Mouse (Mus musculus) lung, embryonic 15.5 days (tissue): Measurements from ENCODE around the gene Prkd3. TPM values are rescaled to one million over a fixed set of nuclear protein-coding genes. Genes with fewer than 3 reads are reported as not detected.
A peak's percentile ranks its signal among the peaks of the same experiment; 100 is the strongest.

Experiments
- ATAC-seq: fragments of 200-750 bp; cut with Nextera tagmentation; 2 replicates; pipeline ENCODE4 v1.8.0; 2017; ENCODE audit warnings: moderate number of reproducible peaks, borderline replicate concordance; ENCODE audit not compliant: low FRiP score, low TSS enrichment; ENCODE audit errors: extremely low read depth
- H3K27ac ChIP-seq: fragments of 300-500 bp; sonication (generic); 2 replicates; pipeline ENCODE4 v1.5.1; 2015; ENCODE audit warnings: moderate library complexity, mild to moderate bottlenecking, inconsistent platforms
- H3K27me3 ChIP-seq: fragments of 300-500 bp; sonication (generic); 2 replicates; pipeline ENCODE4 v1.6.1; 2015; ENCODE audit warnings: inconsistent platforms
- H3K36me3 ChIP-seq: fragments of 300-500 bp; sonication (generic); 2 replicates; pipeline ENCODE4 v1.6.1; 2015; ENCODE audit warnings: inconsistent platforms
- H3K4me1 ChIP-seq: fragments of 300-500 bp; sonication (generic); 2 replicates; pipeline ENCODE4 v1.6.1; 2015; ENCODE audit warnings: inconsistent platforms
- H3K4me2 ChIP-seq: fragments of 300-500 bp; sonication (generic); 2 replicates; pipeline ENCODE4 v1.6.1; 2015; ENCODE audit warnings: inconsistent platforms, mild to moderate bottlenecking, moderate library complexity
- H3K4me3 ChIP-seq: fragments of 300-500 bp; sonication (generic); 2 replicates; pipeline ENCODE4 v1.5.1; 2015; ENCODE audit warnings: mild to moderate bottlenecking, inconsistent platforms
- H3K9ac ChIP-seq: fragments of 300-500 bp; sonication (generic); 2 replicates; pipeline ENCODE4 v1.6.1; 2015; ENCODE audit warnings: inconsistent platforms
- H3K9me3 ChIP-seq: fragments of 300-500 bp; sonication (generic); 2 replicates; pipeline ENCODE4 v1.6.1; 2016; ENCODE audit warnings: inconsistent platforms
- WGBS: fragments of 180-500 bp; shearing (Covaris S2); methylation state at CpG from one replicate; pipeline ENCODE4 v1.1.7; 2015; 5-methylcytosine and 5-hydroxymethylcytosine counted together
- polyA plus RNA-seq: library from polyadenylated mRNA; unstranded; fragments of >200 nt; fragmentation: Nextera tagmentation; extraction: Ambion mirVana; gene quantifications from 2 replicates; pipeline ENCODE4 v1.2.1, GENCODE M21; 2015

Gene Prkd3
- polyA plus RNA-seq, 1 experiment from 2014 or later = 43.7 TPM

DNA sequence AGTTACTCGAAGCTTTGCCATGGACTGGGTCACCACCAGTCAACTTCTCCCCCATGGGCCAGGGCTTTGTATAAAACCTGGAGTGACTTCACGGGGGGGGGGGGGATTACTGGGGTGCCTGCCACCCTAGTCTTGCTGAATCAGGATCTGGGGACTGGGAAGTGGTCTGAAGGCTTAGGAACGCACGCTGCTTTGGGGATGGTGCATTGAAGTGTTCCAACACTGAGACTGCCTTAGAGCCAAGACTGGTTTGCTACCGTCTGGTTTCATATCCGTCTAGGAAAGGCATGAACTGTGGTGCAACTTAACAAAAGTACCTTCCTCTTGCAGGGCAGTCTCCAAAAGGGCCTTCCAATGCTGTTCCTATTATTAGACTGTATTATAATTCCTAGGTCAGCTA is 102.9 kb downstream of the Prkd3 start:
- peak overlapping the region; percentile 62 for H3K4me3 ChIP-seq
- H3K4me1 ChIP-seq = peaks cover 17% of the 10 kb centered on the region
- no peaks in the 10 kb centered on the region for H3K9me3 ChIP-seq
- H3K9ac ChIP-seq = no peak overlapping the region
- WGBS = 41% methylated on average over 6 of the region's 6 CpGs
- peak overlapping the region; percentile 66 for H3K4me2 ChIP-seq
- H3K27ac ChIP-seq = no peak overlapping the region
- H3K27me3 ChIP-seq = no peaks in the 10 kb centered on the region
- H3K36me3 ChIP-seq = peaks cover 37% of the 10 kb centered on the region
- ATAC-seq = no peak

GRCm38 (mm10) chr17:78916899-78917298 is 103.7 kb downstream of the Prkd3 start:
- Histone ChIP-seq H3K9me3 (no peaks in the 10 kb centered on the region), H3K36me3 (peaks cover 30% of the 10 kb centered on the region), H3K4me3 (peak overlapping the region; percentile 62), H3K4me1 (peaks cover 17% of the 10 kb centered on the region), H3K9ac (peak overlapping the region; percentile 74), H3K27me3 (no peaks in the 10 kb centered on the region), H3K4me2 (peak overlapping the region; percentile 66), H3K27ac (peak overlapping the region; percentile 89)
- WGBS = under 1% methylated on average over 11 of the region's 11 CpGs
- no peak for ATAC-seq

DNA sequence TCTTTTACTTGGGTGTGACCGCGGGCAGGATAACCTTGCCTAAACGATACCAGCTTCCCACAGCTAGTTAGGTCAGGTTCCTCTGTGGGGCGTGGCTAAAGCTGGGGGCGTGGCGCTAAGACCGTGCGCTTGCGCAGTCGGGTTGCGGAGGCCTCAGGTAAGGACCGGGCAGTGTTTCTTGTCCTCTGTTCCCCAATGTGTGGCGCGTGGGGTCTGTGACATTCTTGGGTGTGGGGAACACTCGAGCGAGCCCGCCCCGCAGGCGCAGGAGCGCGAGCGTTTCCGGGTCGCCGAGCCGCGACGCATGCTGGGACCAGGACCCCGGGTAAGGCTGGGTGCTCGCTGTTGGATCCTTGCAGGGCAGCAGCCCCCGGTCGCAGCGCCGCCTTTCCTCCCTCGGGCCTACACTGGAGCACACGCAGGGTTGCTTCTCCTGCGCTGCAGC is 104.2 kb downstream of the Prkd3 start, which contains the start of gene Cebpzos:
Cebpzos (plus strand) TSS at position 132 of the 445 bp plus-strand sequence.
- H3K36me3 ChIP-seq = peaks cover 25% of the 10 kb centered on the region
- H3K27ac ChIP-seq = peak within 1 kb of the TSS; percentile 89
- peak within 1 kb of the TSS; percentile 74 for H3K9ac ChIP-seq
- H3K4me1 ChIP-seq = peaks cover 17% of the 10 kb centered on the region
- H3K9me3 ChIP-seq = no peaks in the 10 kb centered on the region
- peak; percentile 95 for ATAC-seq
- peak within 1 kb of the TSS; percentile 62 for H3K4me3 ChIP-seq
- peak within 1 kb of the TSS; percentile 66 for H3K4me2 ChIP-seq
- WGBS = under 1% methylated on average over 37 of the region's 37 CpGs
- H3K27me3 ChIP-seq = no peaks in the 10 kb centered on the region

DNA sequence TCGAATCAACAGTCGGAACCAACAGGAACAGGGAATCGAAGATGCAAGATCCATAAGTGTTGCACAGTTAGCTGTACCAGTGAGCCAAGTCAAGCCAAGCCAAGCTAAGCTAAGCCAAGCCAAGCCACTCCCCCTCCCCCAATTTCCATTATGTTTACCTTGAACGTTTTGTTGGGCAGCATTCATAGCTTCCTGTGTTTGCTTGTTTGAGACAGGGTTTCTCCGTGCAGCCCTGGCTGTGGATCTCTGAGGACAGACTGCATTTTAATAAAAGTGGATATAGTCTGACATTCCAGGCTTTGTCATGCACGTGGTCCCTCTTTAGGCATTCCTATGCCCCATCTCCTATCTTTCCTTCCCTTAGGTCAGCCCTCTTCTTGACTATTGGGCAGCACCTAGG is 104.8 kb downstream of the Prkd3 start:
- WGBS = 46% methylated on average over 6 of the region's 6 CpGs
- Histone ChIP-seq H3K4me2 (peak overlapping the region; percentile 66), H3K9me3 (no peaks in the 10 kb centered on the region), H3K27ac (peak overlapping the region; percentile 89), H3K9ac (peak overlapping the region; percentile 74), H3K36me3 (peaks cover 20% of the 10 kb centered on the region), H3K4me3 (peak overlapping the region; percentile 62), H3K27me3 (no peaks in the 10 kb centered on the region), H3K4me1 (peaks cover 17% of the 10 kb centered on the region)
- peak; percentile 27 for ATAC-seq

DNA sequence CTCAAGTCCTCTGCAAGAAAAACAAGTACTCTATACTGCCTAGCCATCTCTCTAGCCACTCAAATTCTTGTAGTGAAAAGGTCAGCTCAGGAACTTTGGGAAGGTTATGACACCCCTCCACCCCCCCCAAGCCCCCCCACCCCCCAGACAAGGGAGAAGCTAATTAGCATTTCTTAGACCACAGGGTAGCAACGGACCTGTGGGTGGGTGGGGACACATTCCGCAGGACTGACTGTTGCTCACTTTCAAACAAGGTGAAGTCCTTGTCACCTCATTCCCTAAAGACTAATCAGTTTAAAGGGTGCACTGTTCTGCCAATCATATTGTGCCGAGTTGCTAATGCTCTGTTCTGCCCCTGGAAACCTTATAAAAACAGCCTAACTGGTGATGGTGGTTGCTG is 106.7 kb downstream of the Prkd3 start:
- Histone ChIP-seq H3K36me3 (peaks cover 6% of the 10 kb centered on the region), H3K4me2 (no peak overlapping the region), H3K27me3 (no peaks in the 10 kb centered on the region), H3K9ac (no peak overlapping the region), H3K27ac (no peak overlapping the region), H3K4me1 (peaks cover 17% of the 10 kb centered on the region), H3K9me3 (no peaks in the 10 kb centered on the region), H3K4me3 (no peak overlapping the region)
- 55% methylated on average over 3 of the region's 3 CpGs for WGBS
- no peak for ATAC-seq

GRCm38 (mm10) chr17:78912861-78913281 is 107.7 kb downstream of the Prkd3 start:
- peak overlapping the region; percentile 27; the same call in 1 of the 2 replicates for H3K9ac ChIP-seq
- peaks cover 15% of the 10 kb centered on the region for H3K4me1 ChIP-seq
- ATAC-seq = peak; percentile 47; the same call in 1 of the 2 replicates
- peak overlapping the region; percentile 36; the same call in 1 of the 2 replicates for H3K27ac ChIP-seq
- H3K27me3 ChIP-seq = no peaks in the 10 kb centered on the region
- H3K9me3 ChIP-seq = no peaks in the 10 kb centered on the region
- H3K4me2 ChIP-seq = peak overlapping the region; percentile 57
- H3K4me3 ChIP-seq = peak overlapping the region; percentile 43
- 27% methylated on average over 6 of the region's 6 CpGs for WGBS
- no peaks in the 10 kb centered on the region for H3K36me3 ChIP-seq

DNA sequence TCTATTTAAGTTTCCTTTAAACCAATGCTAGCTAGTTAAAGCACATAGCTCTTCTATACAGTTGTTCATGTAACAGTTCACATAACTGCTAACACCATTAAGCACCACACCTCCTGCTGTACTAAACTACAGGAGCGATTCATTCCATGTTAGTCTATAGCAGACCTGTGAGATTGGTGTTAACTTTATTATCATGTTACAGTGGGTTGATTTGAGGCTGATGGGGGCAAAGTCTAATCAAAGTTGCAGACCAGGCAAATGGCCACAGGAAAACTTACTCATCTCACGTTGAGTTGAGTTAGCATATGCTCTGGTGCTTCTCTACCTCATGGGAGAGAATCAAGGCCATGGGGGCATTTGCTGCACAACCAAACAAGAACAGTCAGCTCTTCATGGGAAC is 111.2 kb downstream of the Prkd3 start:
- Histone ChIP-seq H3K9me3 (no peaks in the 10 kb centered on the region), H3K27ac (no peak overlapping the region), H3K4me2 (no peak overlapping the region), H3K27me3 (no peaks in the 10 kb centered on the region), H3K4me1 (no peaks in the 10 kb centered on the region), H3K9ac (no peak overlapping the region), H3K36me3 (no peaks in the 10 kb centered on the region), H3K4me3 (no peak overlapping the region)
- ATAC-seq = no peak
- 86% methylated on average over 2 of the region's 2 CpGs for WGBS

DNA sequence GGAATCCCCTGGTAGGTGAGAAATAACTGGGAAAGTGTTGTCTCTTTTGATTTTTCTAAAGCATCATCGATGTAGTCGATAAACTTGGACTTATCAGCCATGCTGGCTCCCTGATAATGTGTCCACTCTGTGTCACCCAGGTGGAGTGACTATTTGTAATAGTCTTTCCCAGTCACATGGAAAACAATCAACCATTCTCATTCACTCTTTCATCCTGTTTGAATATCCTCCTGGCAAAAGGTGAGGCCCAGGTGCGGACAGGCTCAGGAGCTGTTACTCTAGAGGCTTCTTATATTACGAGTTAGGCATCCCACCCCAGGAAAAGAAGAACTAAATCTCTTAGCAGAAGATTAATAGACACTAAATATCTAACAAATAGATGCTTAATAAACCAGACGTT is 113.7 kb downstream of the Prkd3 start, which contains the start of gene Sult6b1:
Sult6b1 (minus strand) TSS at position 101 of the 400 bp plus-strand sequence.
- Histone ChIP-seq H3K27me3 (no peaks in the 10 kb centered on the region), H3K27ac (no peak within 1 kb of the TSS), H3K4me1 (no peaks in the 10 kb centered on the region), H3K4me3 (no peak within 1 kb of the TSS), H3K4me2 (no peak within 1 kb of the TSS), H3K9me3 (no peaks in the 10 kb centered on the region), H3K9ac (no peak within 1 kb of the TSS), H3K36me3 (no peaks in the 10 kb centered on the region)
- ATAC-seq = no peak
- 76% methylated on average over 5 of the region's 5 CpGs for WGBS

DNA sequence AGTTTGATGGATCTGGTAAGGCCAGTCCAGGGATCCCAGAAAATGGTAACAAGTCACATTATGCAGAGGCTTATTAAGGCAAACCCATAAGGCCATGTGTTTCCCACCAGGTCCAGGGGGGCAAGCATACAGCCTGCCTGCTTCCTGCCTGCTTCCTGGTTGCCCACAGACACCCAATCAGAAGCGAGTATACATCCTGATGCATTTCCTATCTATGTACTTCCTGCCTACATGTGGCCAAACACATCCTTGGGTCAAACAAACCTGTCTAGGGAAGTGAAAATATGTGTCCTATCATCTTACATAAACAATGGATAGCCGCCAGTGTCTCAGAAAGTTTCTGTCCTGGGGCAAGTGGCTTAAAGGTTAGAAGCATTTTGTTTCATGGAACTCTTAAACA is 117.5 kb downstream of the Prkd3 start:
- Histone ChIP-seq H3K27me3 (no peaks in the 10 kb centered on the region), H3K9me3 (no peaks in the 10 kb centered on the region), H3K4me2 (no peak overlapping the region), H3K36me3 (no peaks in the 10 kb centered on the region), H3K4me3 (no peak overlapping the region), H3K4me1 (no peaks in the 10 kb centered on the region), H3K9ac (no peak overlapping the region), H3K27ac (no peak overlapping the region)
- 39% methylated on average over 2 of the region's 2 CpGs for WGBS
- no peak for ATAC-seq

Other genes with a start within 250 kb of the Prkd3 start
- gene Heatr5b, start 185.5 kb downstream of the Prkd3 start, polyA plus RNA-seq = 12.7 and 13.2 TPM in 2 replicates
- gene Gpatch11, start 185.2 kb downstream of the Prkd3 start, polyA plus RNA-seq = 34.2 and 39.3 TPM in 2 replicates
- 13.2 and 14.9 TPM in 2 replicates for gene Eif2ak2, start 138.2 kb downstream of the Prkd3 start, polyA plus RNA-seq
- gene Sult6b1, start 113.8 kb downstream of the Prkd3 start, polyA plus RNA-seq = 0.08 and 0.14 TPM in 2 replicates
- 82.6 and 89.4 TPM in 2 replicates for gene Cebpzos, start 104.3 kb downstream of the Prkd3 start, polyA plus RNA-seq
- gene Cebpz, start 83.8 kb downstream of the Prkd3 start, polyA plus RNA-seq = 46.4 and 47.3 TPM in 2 replicates
- 56.9 and 60.0 TPM in 2 replicates for gene Ndufaf7, start 83.7 kb downstream of the Prkd3 start, polyA plus RNA-seq
- gene Qpct, start 31.1 kb upstream of the Prkd3 start, polyA plus RNA-seq = 15.5 and 18.2 TPM in 2 replicates